Mouse (Mus musculus) spleen, embryonic (tissue): ENCODE results near the gene Pgpep1.

ENCODE experiments used
- CTCF ChIA-PET: fragments of 350-600 bp; sonication (Branson Sonifier 250); formaldehyde crosslinking; loops from one replicate; lab custom pipeline; 2022; lab: Charles Lee

Pgpep1 gene

DNA sequence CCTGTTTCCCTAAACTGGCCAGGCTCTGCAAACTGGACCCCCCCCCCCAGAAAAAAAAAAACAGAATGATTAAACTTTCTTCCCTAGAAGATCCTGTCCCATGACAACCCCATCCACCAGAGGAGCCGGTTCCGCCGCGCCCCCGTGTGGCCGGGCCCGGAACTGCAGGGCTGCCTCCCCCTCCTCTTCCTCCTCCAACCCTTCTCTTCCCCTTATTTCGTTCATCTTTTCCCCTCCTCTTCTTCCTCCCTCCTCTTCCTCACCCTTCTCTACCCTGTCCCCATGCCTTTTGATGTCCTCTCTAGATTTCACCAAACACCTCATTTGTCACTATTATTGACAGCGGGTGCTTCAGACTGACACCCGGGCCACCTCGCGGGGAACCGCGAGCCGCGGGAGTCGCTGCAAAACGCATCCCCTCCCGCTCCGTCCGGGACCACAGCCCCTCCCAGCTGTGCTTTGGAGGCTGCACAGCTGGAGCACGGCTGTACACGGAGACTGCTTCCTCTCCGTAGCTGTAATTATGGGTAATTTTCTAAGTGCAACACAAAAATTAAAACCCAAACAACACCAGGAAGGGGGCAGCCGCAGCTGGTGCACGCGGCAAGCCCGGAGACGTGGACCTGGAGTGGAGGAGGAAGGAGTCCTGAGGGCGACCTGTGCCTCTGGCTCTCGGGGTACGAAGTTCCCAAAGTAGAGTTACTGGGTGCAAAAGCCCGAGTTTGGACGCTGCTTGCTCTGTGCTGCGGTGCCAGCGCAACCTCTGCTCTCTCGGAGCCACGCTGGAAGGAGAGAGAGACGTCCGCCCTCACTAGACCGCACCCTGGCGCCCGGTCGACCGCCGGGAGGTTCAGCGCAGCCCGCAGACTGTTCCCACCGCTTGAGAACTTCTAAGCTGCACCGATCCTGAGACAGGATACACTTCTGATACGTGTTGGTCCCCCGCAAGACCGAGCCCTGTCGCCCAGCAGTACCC is 49.1 kb downstream of the Pgpep1 start:
- CTCF ChIA-PET: interaction anchor here (0.6 to 2.0 kb wide), 4 partner anchors 19 to 116 kb away, joined by 3 to 14 read pairs (median 4); no protein-coding TSS in a partner anchor

GRCm38 (mm10) chr8:70609849-70610795 is 50.1 kb downstream of the Pgpep1 start:
- CTCF ChIA-PET: interaction anchor here (0.6 kb wide), 3 partner anchors 12 to 37 kb away, joined by 3 to 5 read pairs (median 4); no protein-coding TSS in a partner anchor

DNA sequence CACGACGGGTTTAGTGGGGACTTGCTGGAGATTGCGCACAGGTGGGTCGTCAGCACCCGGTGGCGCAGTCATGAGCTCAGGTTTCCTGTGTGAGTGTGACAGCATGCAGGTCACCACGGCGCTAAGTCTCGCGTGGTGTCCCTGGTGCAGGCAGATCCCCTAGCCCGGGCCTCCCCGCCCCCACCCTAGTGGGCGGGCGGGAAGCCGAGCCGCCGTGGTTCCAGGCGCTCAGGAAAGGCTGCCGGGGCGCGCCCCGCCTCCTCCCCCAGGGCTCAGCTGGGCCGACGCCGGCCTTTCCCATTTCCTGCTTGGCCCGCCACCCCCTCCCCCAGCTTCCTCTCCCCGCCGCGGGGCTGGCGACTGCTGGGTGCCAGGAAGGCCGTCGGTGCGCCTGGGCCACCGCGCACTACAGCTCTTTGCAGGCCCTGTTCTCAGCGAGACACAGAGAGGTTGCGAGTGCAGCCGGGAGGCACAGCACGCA is 50.8 kb downstream of the Pgpep1 start:
- CTCF ChIA-PET: interaction anchor here (0.6 to 0.7 kb wide), 4 partner anchors 11 to 62 kb away, joined by 3 to 12 read pairs (median 4); no protein-coding TSS in a partner anchor

DNA sequence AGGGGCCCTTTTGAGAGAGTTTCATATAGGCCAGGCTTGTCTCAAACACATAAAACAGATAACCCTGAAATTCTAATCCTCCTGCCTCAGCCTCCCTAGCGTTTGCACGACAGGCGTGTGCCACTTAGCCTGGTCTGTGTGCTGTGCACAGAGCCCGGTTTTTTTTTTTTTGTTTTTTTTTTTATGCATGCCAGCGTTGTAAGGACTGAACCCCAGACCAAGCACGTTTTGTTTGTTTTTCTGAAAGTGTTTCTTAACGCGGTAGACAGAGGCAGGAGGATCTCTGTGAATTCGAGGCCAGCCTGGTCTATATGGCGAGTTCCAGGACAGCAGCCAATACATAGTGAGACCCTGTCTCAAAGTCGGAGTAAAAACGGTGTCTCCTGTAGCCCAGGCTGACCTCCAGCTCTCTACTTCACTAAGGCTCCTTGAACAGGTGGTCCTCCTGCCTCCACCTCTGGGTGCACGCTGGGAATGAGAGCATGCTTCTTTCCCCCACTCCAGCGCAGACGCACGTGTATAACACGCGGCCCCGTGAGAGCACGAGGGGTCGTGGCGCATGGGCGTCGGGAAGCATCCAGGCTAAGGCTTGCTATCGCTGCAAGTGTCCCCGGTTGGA is 51.3 kb downstream of the Pgpep1 start, which contains the start of gene Ssbp4:
Ssbp4 (minus strand) TSS at position 124 of the 619 bp plus-strand sequence.
- CTCF ChIA-PET: interaction anchor here (0.7 to 1.0 kb wide), 2 partner anchors 62 to 64 kb away, joined by 5 to 12 read pairs; no protein-coding TSS in a partner anchor

GRCm38 (mm10) chr8:70607898-70608748 is 52.1 kb downstream of the Pgpep1 start:
- CTCF ChIA-PET: interaction anchor here (0.6 to 1.0 kb wide), 4 partner anchors 13 to 92 kb away, joined by 3 to 6 read pairs (median 4); no protein-coding TSS in a partner anchor

- CTCF ChIA-PET: interaction anchor here (0.7 to 1.0 kb wide), 2 partner anchors 31 to 63 kb away, joined by 3 to 5 read pairs; no protein-coding TSS in a partner anchor
Measured at GRCm38 (mm10) chr8:70607603-70607897, 52.6 kb downstream of the Pgpep1 start.

DNA sequence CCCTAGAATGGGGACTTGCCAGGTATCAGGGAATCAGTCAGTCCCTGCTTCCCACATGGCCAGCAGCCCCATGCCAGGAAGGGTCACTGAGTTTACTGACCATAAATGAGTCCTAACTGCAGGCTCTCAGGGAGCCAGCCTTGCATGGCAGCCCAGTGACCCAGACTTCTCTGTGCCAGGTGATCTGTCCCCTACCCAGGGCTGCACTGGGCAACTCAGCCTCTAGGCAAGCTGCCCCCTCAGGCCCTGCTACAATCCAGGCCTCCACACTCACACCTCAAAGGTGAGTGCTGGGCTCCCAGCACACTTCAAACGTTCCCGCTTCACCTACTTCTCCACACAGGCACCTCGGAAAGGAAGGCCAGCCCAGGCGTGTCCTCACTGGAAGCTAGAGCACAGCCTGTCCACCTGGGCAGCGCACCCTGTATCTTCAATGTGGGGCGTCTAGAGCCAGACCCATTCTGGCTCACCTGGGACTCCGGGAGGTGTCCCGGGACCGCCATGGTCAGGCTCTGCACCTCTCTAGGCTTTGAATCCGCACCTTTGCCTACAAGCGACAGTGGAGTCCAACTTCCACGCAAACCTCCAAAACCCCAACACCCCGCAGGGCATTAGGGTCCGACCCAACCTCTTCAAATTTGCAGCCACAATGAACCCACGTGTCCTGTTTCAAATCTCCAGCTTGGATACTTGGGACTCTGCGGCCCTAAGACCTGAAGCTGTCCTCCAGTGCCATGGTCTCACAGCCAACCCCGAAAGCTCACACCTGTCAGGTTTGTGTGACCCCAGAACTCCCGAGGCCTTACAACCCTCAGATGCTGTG is 53.2 kb downstream of the Pgpep1 start:
- CTCF ChIA-PET: interaction anchor here (0.5 kb wide), 1 partner anchor 1222 kb away, joined by 10 read pairs; no protein-coding TSS in a partner anchor

GRCm38 (mm10) chr8:70605871-70606779 is 54.1 kb downstream of the Pgpep1 start:
- CTCF ChIA-PET: interaction anchor here (0.5 kb wide), 1 partner anchor 1221 kb away, joined by 10 read pairs; no protein-coding TSS in a partner anchor

DNA sequence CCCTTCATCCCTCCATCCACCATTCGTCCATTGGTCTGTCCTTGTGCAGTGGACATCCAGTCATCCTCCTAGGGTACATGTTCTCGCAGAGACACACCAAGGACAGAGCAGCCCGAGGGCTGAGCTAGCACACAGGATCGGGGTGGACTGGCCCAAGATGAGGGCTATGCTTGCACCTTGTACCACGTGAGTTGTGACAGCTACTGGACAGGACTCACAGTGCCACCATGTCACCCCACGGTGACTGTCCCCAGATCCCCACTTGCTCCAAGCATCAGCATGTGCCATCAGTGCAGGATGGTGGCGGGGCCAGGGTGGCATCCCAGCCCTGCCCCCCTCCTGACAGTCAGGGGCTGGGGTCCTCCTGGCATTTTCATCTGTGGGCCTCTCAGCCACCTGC is 55.6 kb downstream of the Pgpep1 start:
- CTCF ChIA-PET: no interaction called here

DNA sequence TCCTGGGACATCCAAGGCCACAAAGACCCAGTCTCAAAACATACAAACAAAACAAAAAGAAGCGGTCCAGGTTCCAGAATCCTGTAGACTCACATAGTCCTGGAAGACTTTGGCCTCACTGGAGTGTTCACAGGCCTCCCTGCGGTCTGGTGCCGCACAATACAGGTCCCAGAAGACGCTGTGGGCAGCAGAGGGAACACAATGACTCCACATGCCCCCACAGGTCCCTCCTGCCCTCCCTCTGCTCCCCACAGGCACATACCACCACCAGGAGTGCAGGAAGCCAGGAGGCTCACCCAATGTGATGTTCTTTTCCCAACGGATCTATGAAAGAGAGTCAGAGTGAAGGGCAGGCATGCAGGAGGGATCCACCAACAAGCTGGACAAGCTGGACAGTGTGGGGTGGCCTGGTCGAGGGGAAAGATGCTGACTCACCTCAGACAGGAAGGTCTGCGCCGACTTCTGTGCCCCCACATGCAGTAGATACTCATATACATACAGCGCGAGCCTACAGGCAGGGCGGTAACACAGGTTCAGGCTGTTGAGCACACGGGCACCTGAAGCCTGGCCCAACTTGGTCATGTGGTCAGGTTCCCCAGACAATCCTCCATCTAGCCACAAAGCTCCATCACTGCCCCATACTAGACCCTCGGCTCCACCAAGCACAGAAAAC is 57.9 kb downstream of the Pgpep1 start:
- CTCF ChIA-PET: no interaction called here

DNA sequence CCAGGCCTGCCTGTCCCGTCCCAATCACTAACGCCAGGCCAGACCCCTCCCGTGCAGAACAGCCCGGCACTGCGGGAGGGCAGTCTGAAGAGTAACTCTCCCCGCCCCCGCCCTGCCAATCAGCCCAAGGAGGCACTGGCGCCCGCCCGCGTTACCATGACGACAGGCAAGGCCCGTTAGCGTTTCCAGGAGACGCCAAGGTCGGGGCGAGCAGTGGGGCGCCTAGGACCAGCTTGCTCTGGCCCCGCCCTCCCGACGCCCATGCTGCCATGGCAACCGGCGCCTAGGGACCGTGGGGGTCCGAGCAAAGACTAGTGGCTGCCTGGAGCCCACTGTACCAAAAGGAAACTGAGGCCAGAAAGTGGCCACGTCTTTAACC is 58.9 kb downstream of the Pgpep1 start:
- CTCF ChIA-PET: no interaction called here

- CTCF ChIA-PET: interaction anchor here (0.7 kb wide), 1 partner anchor 9 kb away, joined by 8 read pairs; no protein-coding TSS in a partner anchor
Measured at GRCm38 (mm10) chr8:70600473-70601270, 59.5 kb downstream of the Pgpep1 start.

GRCm38 (mm10) chr8:70599507-70600290 is 60.5 kb downstream of the Pgpep1 start:
- CTCF ChIA-PET: interaction anchor here (0.7 kb wide), 1 partner anchor 12 kb away, joined by 4 read pairs; no protein-coding TSS in a partner anchor

DNA sequence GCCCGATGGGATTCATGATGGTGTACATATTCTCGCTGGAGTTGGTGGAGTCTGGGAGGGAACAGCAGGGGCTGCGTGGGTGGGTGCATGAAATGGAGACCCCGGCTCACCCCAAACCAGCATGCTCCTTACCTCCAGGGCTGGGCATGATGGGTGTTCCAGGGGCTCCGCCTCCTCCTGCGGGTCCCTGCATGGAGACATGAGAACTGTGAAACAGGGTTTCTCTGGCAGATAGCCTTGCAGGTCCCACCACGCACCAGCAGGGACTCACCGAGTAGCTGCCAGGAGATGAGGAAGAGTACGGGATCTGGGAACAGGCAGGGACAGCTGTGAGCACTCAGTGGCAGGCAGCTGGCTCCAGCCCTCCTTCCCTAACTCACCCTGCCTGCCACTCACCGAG is 61.5 kb downstream of the Pgpep1 start:
- CTCF ChIA-PET: interaction anchor here (0.7 kb wide), 1 partner anchor 13 kb away, joined by 4 read pairs; no protein-coding TSS in a partner anchor

DNA sequence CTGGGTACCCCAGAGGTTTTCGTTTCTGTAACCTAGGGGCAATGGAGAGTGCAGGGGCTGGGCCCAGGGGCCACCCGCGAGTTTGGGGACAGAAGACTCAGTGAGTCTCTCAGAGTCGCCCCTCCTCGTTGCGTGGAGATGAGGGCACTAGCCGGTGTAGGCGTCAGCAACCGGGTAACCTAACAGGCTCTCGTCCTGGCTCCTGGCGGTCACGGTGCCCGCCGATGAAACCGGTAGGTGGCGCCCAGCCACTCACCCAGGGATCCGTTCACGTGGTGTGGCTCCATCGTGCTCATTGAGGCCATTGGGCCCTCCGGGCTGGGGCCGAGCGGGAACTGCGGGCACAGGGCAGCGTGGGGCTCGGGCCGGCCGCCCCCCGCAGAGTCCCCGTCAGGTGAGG is 61.9 kb downstream of the Pgpep1 start:
- CTCF ChIA-PET: interaction anchor here (0.6 kb wide), 1 partner anchor 12 kb away, joined by 3 read pairs; no protein-coding TSS in a partner anchor
